Mouse (Mus musculus) layer of hippocampus, adult 2 months (tissue): Measurements from ENCODE around the gene Olfm2. TPM values are rescaled to one million over a fixed set of nuclear protein-coding genes. Genes with fewer than 3 reads are reported as not detected.

Experiments used
- DNase-seq, 2 experiments: peaks; one replicate each; pipeline ENCODE4 v3.0.0; 2022; ENCODE audit warnings: low spot score in 2 of 2
- H3K27ac ChIP-seq: fragments of 200-600 bp; 2 replicates; pipeline ENCODE4 v1.8.1; 2022
- H3K4me3 ChIP-seq: fragments of 200-600 bp; 2 replicates; pipeline ENCODE4 v1.8.1; 2022; ENCODE audit warnings: mild to moderate bottlenecking
- CTCF ChIP-seq: fragments of 200-600 bp; conservative IDR thresholded peaks from 2 replicates; pipeline ENCODE4 v1.8.1; 2022; ENCODE audit warnings: antibody characterized with exemption, mild to moderate bottlenecking, moderate library complexity
- total RNA-seq, 2 experiments: library from RNA; stranded (reverse); gene quantifications; 2 replicates each; pipeline ENCODE4 v1.2.3; 2021

Olfm2 gene
- total RNA-seq, 2 experiments from 2014 or later = 31.6 to 37.6 TPM

- no peak for DNase-seq
- Histone ChIP-seq H3K27ac (no peak overlapping the region), H3K4me3 (no peak overlapping the region)
- TF ChIP-seq CTCF = no peak
Observed at GRCm38 (mm10) chr9:20758243-20758642, 12.1 kb upstream of the Olfm2 start.

DNA sequence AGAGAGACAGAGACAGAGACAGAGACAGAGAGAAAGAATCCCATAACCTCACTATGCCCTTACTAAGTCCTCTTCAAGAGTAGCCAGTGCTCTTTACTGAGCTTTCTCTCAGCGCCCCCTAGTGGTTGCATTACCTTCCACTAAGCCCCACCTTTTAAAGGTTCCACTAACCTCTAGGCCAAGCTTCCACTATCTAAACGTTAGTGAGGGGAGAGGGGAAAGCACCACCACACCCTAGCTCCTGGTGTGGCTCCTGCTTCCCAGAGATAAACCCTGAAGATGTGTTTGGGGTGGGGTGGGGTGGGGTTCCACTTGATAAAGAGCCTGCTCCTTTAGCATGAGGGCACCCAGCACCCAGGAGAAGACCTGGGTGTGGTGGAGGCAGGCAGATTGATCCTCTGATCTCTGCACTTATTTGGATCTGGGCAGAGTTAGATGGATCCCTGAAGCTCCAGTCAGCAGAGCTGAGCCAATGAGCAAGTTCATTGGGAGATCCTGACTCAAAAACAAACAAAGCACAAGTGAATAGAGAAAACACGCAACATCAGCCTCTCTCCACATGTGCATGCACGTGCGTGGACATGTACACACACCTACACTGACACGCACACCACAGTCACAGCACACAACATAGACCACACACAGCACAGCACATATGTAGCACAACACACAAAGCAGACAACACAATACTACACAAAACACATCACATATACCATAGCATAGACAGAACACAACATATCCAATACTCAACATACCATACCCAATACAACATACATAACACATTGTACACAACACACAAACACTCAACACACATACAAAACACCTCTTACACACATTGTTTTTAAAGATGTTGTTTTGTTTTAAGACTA is 11.2 kb upstream of the Olfm2 start:
- H3K4me3 ChIP-seq = no peak overlapping the region
- DNase-seq = peak in 1 of 2 experiments; percentile 51
- H3K27ac ChIP-seq = no peak overlapping the region
- TF ChIP-seq CTCF = peak; percentile 78

- no peak overlapping the region for H3K4me3 ChIP-seq
- TF ChIP-seq CTCF = no peak
- DNase-seq = no peak
- no peak overlapping the region for H3K27ac ChIP-seq
Observed at GRCm38 (mm10) chr9:20756081-20756700, 10.0 kb upstream of the Olfm2 start.

DNA sequence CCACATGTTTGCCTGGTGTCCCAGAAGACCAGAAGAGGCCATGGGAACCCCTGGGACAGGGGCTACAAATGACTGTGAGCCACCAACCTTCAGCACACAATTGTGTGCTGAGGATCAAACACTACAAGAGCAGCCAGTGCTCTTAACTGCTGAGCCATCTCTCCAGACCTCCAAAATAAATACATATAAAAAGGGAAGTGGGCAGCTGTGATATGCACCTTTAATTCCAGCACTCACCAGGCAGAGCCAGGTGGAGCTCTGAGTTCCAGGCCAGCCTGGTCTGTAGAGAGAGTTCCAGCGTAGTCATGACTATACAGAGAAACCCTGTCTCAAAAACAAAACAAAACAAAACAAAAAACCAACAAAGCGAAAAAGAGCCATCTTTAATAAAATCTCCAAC is 8.2 kb upstream of the Olfm2 start:
- Histone ChIP-seq H3K27ac (no peak overlapping the region), H3K4me3 (no peak overlapping the region)
- no peak for TF ChIP-seq CTCF
- no peak for DNase-seq

DNA sequence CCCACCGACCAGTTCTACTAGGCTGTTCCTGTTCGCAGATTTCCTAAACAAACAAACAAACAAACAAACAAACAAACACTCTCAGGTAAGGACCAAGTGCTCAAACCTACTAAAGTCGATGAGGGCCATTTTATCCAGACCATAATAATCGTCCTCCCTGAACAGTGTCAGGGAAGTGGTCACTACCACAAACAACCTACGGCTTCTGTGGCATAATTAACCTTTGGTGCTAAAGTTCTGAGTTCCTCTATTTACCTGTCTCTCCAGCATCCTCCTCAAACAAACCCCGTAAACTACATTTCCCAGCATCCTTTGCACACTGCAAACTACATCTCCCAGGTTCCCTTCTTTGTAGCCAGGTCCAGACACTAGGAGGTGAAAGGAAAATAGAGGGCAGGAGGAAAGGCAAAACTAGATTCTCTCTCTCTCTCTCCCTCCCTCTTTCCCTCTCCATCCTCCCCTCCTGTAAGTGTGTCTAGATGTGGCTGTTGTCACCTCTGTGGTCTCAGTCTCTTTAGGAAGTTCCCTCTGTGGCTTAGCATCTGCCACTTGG is 5.4 kb upstream of the Olfm2 start:
- H3K4me3 ChIP-seq = no peak overlapping the region
- DNase-seq = peak in 1 of 2 experiments; percentile 36
- no peak overlapping the region for H3K27ac ChIP-seq
- TF ChIP-seq CTCF = peak; percentile 15; the same call in 1 of the 2 replicates

DNA sequence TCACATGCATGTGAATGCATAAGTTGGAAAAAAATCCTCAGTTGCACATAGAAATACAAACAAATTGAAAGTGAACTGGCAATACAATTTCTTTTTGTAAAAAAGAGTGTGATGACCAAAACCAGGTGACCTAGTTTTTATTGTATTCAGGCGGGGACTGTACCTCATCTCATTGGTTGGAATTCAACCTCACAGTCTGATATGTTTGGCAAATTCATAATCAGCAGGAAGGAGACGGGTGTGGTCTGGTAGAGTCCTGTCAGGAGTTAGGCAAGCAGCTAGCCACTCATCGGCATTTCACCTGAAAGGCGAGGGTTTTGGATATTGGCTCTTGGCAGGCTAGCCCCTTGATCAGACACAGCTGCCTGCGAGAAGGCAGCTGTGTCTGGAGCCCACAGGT is 3.1 kb upstream of the Olfm2 start:
- DNase-seq = no peak
- Histone ChIP-seq H3K4me3 (no peak overlapping the region), H3K27ac (no peak overlapping the region)
- TF ChIP-seq CTCF = no peak

DNA sequence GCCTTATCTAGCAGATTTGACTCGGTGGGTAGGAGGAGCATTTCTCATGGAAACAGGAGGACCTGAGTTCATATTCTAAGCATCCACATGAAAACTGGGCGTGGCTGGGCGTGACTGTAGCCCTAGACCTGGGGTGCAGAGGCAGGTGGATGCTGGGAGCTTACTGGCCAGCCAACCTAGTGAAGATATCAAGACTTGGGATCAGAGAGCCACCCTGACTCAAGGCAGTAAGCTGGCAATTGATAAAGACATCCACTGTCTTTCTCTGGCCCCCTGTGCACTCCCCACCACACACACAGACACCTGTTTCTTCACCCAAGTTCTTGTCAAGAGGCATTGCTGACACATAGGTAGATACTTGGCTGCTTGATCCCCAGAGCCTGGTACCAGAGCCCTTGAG is 2.4 kb upstream of the Olfm2 start:
- no peak overlapping the region for H3K4me3 ChIP-seq
- DNase-seq = no peak
- no peak for TF ChIP-seq CTCF
- H3K27ac ChIP-seq = no peak overlapping the region

- Histone ChIP-seq H3K4me3 (no peak overlapping the region), H3K27ac (no peak overlapping the region)
- no peak for TF ChIP-seq CTCF
- DNase-seq = no peak
Observed at GRCm38 (mm10) chr9:20747682-20748081, 1.5 kb upstream of the Olfm2 start.

DNA sequence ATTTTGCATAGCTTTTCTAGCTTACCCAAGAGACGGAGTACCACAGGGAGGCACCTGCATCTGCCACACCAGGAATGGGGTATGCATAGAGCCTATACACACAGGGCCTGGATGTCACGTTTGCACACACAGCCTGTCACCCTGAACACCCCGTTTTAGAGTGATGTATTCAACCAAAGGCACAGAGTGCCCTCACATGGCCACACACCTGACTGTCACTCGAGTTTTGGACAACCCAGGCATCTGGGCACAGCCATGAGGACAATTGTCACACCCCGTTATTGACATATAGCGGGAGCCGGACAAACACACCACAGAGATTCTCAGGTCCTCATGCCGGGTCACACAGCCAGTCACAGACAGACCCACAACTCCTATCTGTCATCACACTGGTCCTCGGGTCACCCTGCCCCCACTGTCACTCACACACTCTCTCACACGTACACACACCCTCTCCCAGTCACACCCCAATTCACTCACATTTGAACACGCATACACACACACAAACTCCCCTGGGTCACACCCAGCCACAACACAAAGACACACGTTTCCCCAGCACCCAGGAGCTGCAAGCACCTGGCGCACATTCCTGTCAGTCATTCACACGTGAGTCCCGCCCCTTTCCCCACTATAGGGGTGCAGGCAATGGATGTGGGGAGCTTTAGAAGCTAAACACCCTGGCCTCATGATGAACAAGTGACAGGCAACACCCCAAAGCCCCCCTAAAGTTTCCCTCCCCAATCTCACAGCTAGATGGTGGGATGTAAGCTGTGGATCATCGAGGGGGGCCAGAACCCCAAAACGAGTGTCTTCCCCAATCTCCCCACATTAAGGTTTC is 801 bp downstream of the Olfm2 start:
- no peak for TF ChIP-seq CTCF
- no peak overlapping the region for H3K27ac ChIP-seq
- peak overlapping the region; percentile 52 for H3K4me3 ChIP-seq
- DNase-seq = no peak

DNA sequence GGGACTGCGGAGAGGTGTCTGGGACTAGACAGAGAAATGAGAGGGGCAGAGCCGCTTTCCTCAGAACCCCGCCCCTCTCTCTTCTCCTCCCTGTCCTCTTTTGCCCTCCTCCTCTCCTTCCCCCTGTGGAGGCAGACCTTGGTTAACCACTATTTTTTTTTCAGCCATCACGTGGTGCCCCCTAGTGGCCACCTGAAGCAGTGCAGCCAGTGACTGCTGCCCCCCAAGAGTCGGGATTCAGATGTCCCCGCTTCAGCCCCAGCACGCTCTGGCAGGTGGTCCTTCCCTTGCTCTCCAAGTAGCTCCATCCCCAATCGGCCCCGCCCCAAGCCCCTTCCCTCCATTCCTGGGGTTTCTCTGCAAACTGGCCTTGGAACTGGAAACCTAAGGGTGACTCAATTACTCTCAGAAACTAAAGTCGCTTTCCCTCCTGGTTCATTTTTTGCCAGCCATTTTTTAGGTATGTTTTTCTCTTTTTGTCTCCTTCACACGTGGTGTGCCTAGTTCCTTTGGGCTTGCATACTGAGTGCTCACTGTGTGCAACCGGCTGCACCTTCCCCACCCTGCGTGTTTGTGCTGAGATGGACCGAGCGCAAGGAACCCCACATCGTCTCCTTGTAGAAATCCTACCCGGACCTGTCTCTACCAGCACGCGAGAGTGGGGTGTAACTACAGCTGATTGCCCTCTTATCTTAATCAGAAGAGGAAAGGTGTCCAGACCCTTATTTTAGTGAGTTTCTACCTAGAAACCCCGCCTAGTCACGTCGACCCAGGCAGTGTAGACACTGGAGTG is 2.0 kb downstream of the Olfm2 start:
- TF ChIP-seq CTCF = peak; percentile 91
- Histone ChIP-seq H3K4me3 (no peak overlapping the region), H3K27ac (no peak overlapping the region)
- peak in 1 of 2 experiments; percentile 50 for DNase-seq

DNA sequence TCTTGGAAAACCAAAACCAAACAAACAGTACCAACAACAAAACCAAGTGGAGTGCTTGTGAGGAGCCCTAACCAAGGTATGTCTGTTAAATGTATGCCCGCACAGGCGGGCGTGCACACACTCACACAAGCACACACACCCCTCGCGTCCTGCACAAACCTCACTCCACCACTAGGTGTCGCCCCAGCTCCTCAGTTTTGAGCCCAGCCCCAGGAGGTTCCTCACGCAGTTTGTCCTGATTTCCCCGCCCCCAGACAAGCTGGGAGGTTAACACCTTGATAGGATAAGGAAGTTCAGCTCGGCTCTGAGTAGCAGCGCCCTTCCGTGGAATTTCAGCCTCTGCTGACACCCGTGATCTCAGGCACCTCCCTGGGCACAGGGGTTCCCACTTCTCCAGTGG is 5.7 kb downstream of the Olfm2 start:
- peak; percentile 73 to 87 for DNase-seq
- H3K4me3 ChIP-seq = no peak overlapping the region
- TF ChIP-seq CTCF = peak; percentile 99
- H3K27ac ChIP-seq = no peak overlapping the region
